Mouse (Mus musculus) embryonic facial prominence, embryonic 15.5 days (tissue): ENCODE results near the gene Slc28a1. TPM values are rescaled to one million over a fixed set of nuclear protein-coding genes. Genes with fewer than 3 reads are reported as not detected.
A peak's percentile ranks its signal among the peaks of the same experiment; 100 is the strongest.
"Not testable (repeated sequence)": the region's sequence is repeated elsewhere in the genome, so short reads cannot be mapped to it uniquely, and the experiment has no call there.

Experiments used
- ATAC-seq: fragments of 200-750 bp; cut with Nextera tagmentation; 2 replicates; pipeline ENCODE4 v1.8.0; 2017; ENCODE audit warnings: low read depth, moderate TSS enrichment; ENCODE audit not compliant: insufficient number of reproducible peaks, low FRiP score, low TSS enrichment
- H3K27ac ChIP-seq: fragments of 300-500 bp; sonication (generic); replicated peaks from 2 replicates; pipeline ENCODE4 v1.5.1; 2015; ENCODE audit warnings: mild to moderate bottlenecking, inconsistent platforms
- H3K27me3 ChIP-seq: fragments of 300-500 bp; sonication (generic); 2 replicates; pipeline ENCODE4 v1.6.1; 2015; ENCODE audit warnings: inconsistent platforms
- H3K36me3 ChIP-seq: fragments of 300-500 bp; sonication (generic); 2 replicates; pipeline ENCODE4 v1.6.1; 2015; ENCODE audit warnings: mild to moderate bottlenecking, inconsistent platforms
- H3K4me1 ChIP-seq: fragments of 300-500 bp; sonication (generic); 2 replicates; pipeline ENCODE4 v1.6.1; 2015; ENCODE audit warnings: inconsistent platforms
- H3K4me2 ChIP-seq: fragments of 300-500 bp; sonication (generic); replicated peaks from 2 replicates; pipeline ENCODE4 v1.6.1; 2015; ENCODE audit warnings: mild to moderate bottlenecking, inconsistent platforms
- H3K4me3 ChIP-seq: fragments of 300-500 bp; sonication (generic); replicated peaks from 2 replicates; pipeline ENCODE4 v1.5.1; 2015; ENCODE audit warnings: mild to moderate bottlenecking, inconsistent platforms
- H3K9ac ChIP-seq: fragments of 300-500 bp; sonication (generic); 2 replicates; pipeline ENCODE4 v1.6.1; 2015; ENCODE audit warnings: inconsistent platforms
- H3K9me3 ChIP-seq: fragments of 300-500 bp; sonication (generic); replicated peaks from 2 replicates; pipeline ENCODE4 v1.6.1; 2016; ENCODE audit warnings: inconsistent platforms
- whole genome bisulfite sequencing: fragments of 180-500 bp; shearing (Covaris S2); methylation state at CpG from one replicate; pipeline ENCODE4 v1.1.7; 2015; 5-methylcytosine and 5-hydroxymethylcytosine counted together
- polyA plus RNA-seq: library from polyadenylated mRNA; unstranded; fragments of >200 nt; fragmentation: Nextera tagmentation; extraction: Ambion mirVana; gene quantifications from 2 replicates; pipeline ENCODE4 v1.2.1, GENCODE M21; 2015

The Slc28a1 gene
- polyA plus RNA-seq, 1 experiment from 2014 or later: not detected

DNA sequence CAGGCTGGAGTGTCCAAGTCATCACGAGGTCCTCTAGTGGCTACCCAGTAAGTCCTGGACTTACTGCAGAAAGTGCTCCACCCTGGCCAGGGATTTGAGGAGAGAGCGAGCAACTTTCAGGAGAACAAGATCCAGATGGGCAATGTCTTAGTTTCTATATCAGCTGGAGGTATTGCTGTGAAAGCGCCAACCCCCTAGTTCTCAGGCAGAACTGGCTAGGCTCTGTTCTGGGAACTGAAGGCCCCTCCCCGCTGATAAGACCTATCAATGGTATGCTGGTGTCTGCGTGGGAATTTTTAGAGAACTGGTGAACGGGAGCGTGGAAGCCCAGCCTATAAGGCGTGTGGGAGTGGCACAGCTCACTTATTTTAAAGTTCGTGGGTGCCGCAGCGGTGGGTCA is 35.2 kb downstream of the Slc28a1 start:
- no peak for ATAC-seq
- Histone ChIP-seq H3K9me3 (no peaks in the 10 kb centered on the region), H3K36me3 (no peaks in the 10 kb centered on the region), H3K27ac (no peak overlapping the region), H3K4me1 (no peaks in the 10 kb centered on the region), H3K9ac (no peak overlapping the region), H3K4me2 (no peak overlapping the region), H3K27me3 (no peaks in the 10 kb centered on the region), H3K4me3 (no peak overlapping the region)
- 87% methylated on average over 11 of the region's 11 CpGs for WGBS

DNA sequence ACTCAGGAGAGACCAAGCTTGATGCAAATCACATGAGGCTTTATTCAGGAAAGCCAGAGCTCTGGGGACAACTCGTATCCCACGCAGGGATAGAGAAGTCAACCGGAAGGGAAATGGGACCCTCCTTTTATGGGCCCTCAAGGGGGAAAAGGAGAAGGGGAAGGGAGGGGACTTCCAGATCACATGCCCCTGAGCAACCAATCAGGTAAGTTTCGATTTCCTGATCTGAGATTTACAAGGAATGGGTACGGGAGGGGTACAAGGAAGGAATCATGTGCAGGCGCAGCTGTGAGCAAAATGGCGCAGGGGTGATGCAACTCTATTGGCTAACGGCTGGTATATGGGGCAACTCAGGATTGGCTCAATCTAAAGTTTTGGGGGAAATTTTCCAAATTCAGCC is 36.6 kb downstream of the Slc28a1 start:
- ATAC-seq: no peak

DNA sequence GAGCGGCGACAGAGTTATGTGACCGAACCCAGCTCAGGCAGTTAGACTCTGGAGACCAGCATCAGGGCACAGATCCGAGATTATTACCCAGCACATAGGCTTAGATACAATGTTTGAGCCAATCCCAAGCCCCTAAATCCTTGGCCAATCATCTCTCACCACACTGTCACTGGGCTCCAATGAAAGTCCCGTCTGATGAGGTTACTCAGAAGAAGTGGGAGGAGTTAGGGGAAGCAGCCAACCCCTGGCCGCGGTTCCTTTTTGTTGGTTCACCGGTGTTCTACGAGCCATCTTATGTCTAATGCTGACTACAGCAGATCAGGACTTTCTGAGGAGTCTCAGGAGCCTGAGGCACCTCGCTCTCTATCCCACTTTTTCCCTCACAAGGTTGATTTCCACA is 37.7 kb downstream of the Slc28a1 start:
- H3K4me1 ChIP-seq: no peaks in the 10 kb centered on the region
- H3K27ac ChIP-seq: no peak overlapping the region
- H3K9ac ChIP-seq: no peak overlapping the region
- no peak for ATAC-seq
- no peak overlapping the region for H3K4me2 ChIP-seq
- no peak overlapping the region for H3K4me3 ChIP-seq
- 93% methylated on average over 10 of the region's 10 CpGs for WGBS
- H3K36me3 ChIP-seq: no peaks in the 10 kb centered on the region
- no peaks in the 10 kb centered on the region for H3K27me3 ChIP-seq
- H3K9me3 ChIP-seq: no peaks in the 10 kb centered on the region

More for the DNA sequence above, 36.6 kb downstream of the Slc28a1 start:
- Histone ChIP-seq H3K27ac (no peak overlapping the region), H3K4me1 (no peaks in the 10 kb centered on the region), H3K9me3 (no peaks in the 10 kb centered on the region), H3K9ac (no peak overlapping the region), H3K4me2 (no peak overlapping the region), H3K4me3 (no peak overlapping the region), H3K36me3 (no peaks in the 10 kb centered on the region), H3K27me3 (no peaks in the 10 kb centered on the region)
- 95% methylated on average over 8 of the region's 8 CpGs for whole genome bisulfite sequencing

DNA sequence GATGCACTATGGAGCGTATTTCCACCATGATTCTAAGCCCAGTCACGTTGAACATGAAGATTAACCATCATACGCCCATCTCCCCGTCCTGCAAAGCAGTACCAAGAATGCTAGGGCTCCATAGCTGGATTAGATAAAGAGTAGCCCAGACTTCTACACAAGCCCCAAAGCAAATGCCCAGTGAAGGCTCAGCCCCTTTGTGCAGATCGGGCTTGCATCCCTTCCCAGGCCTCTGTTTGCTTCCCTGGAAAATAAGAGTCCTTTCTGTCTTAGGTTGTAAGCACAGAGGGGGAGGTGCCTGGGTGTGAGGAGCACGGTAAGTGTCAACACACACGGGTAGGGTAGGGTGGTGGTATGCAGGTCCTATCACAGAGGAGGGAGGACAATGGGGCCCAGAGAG is 38.2 kb downstream of the Slc28a1 start:
- Histone ChIP-seq H3K4me3 (no peak overlapping the region), H3K36me3 (no peaks in the 10 kb centered on the region), H3K9ac (no peak overlapping the region), H3K4me1 (no peaks in the 10 kb centered on the region), H3K27me3 (no peaks in the 10 kb centered on the region), H3K4me2 (no peak overlapping the region), H3K9me3 (no peaks in the 10 kb centered on the region), H3K27ac (no peak overlapping the region)
- 79% methylated on average over 7 of the region's 7 CpGs for WGBS
- no peak for ATAC-seq

DNA sequence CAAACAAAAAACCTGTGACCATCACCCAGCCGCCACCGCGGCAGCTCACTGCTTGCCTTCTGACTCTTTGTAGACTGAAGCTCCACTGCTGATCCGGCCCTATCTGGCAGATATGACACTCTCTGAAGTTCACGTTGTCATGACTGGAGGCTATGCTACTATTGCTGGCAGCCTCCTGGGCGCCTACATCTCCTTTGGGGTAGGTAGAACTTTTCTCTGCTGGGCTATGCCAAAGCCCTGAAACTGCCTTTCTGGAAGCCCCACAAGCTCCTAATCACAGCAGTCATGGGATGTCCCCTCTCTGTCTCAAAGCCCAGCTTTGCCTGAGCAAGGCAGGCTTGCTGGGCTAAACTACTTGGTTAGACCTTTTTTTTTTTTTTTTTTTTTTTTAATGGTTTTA is 38.7 kb downstream of the Slc28a1 start:
- Histone ChIP-seq H3K27ac (no peak overlapping the region), H3K27me3 (no peaks in the 10 kb centered on the region), H3K4me1 (no peaks in the 10 kb centered on the region), H3K36me3 (no peaks in the 10 kb centered on the region), H3K4me3 (no peak overlapping the region), H3K4me2 (no peak overlapping the region), H3K9ac (no peak overlapping the region), H3K9me3 (no peaks in the 10 kb centered on the region)
- 81% methylated on average over 6 of the region's 6 CpGs for WGBS
- ATAC-seq: no peak

DNA sequence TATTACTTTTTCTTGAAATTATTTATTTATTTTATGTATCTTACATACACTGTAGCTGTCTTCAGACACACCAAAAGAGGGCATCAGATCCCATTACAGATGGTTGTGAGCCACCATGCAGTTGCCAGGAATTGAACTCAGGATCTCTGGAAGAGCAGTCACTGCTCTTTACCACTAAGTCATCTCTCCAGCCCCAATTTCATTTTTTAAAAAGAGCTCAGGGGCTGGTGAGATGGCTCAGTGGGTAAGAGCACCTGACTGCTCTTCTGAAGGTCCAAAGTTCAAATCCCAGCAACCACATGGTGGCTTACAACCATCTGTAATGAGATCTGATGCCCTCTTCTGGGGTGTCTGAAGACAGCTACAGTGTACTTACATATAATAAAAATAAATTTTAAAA is 39.6 kb downstream of the Slc28a1 start:
- not testable (repeated sequence) for H3K9ac ChIP-seq, H3K4me1 ChIP-seq, ATAC-seq, H3K4me2 ChIP-seq, H3K27ac ChIP-seq, H3K36me3 ChIP-seq, H3K9me3 ChIP-seq, H3K27me3 ChIP-seq, H3K4me3 ChIP-seq

DNA sequence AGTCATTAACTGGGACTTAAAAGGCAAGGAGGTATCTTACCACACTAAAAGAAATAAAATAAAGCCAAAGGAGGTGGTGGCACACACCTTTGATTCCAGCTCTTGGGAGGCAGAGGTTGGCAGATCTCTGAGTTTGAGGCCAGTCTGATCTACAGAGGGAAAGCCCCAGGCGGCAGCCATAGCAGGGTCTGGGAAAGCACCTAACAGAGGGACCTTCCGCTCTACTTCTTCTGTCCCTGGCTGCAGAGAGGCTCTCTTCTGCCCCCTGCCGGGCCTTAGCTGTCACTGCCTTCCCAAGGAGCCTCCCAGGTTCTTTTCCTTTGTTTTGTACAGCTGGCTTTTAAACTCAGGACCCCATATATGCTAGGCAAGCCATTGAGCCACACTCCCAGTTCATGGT is 40.4 kb downstream of the Slc28a1 start:
- WGBS: 0% methylated on average over 3 of the region's 3 CpGs
- no peaks in the 10 kb centered on the region for H3K9me3 ChIP-seq
- no peak for ATAC-seq
- H3K36me3 ChIP-seq: no peaks in the 10 kb centered on the region
- no peak overlapping the region for H3K27ac ChIP-seq
- no peak overlapping the region for H3K4me2 ChIP-seq
- no peak overlapping the region for H3K4me3 ChIP-seq
- H3K9ac ChIP-seq: no peak overlapping the region
- H3K4me1 ChIP-seq: no peaks in the 10 kb centered on the region
- no peaks in the 10 kb centered on the region for H3K27me3 ChIP-seq

DNA sequence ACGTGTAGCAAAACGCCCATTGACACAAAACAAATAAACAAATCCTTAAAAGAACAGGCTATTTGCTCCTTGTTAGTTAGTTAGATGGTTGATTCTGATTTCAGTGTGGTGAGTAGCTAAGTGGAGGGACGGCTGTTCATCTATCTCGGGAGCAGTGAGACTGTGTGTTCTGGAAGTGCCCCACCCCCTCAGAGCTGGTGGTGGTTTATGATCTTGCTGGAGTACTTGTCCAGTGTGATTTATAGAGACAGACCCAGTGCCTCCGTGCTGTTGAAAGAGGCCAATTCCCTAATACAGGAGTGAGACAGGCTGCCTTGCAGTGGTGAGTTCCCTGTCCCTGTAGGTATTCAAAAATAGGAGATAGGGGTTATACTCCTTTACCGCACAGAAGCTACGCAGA is 44.3 kb downstream of the Slc28a1 start:
- Histone ChIP-seq H3K4me3 (no peak overlapping the region), H3K36me3 (no peaks in the 10 kb centered on the region), H3K27ac (no peak overlapping the region), H3K9ac (no peak overlapping the region), H3K4me1 (no peaks in the 10 kb centered on the region), H3K9me3 (no peaks in the 10 kb centered on the region), H3K27me3 (no peaks in the 10 kb centered on the region), H3K4me2 (no peak overlapping the region)
- 69% methylated on average over 7 of the region's 7 CpGs for WGBS
- ATAC-seq: no peak

DNA sequence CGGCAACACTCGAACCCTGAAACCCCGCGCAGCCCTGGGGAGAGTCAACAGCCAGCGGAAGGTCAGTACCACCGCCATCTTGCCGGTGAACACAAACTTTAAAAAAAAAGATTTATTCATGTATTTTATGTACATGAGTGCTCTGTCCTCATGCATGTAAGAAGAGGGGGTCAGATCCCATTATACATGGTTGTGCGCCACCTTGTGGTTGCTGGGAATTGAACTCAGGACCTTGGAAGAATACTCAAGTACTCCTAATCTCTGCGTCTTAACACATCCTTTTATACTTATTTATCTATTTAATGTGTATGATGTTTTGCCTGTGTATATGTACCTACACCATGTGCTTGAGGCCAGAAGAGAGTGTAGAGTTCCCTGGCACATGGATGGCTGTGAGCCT is 47.1 kb downstream of the Slc28a1 start:
- H3K27me3 ChIP-seq: no peaks in the 10 kb centered on the region
- 75% methylated on average over 9 of the region's 9 CpGs for WGBS
- H3K4me1 ChIP-seq: no peaks in the 10 kb centered on the region
- H3K4me3 ChIP-seq: no peak overlapping the region
- no peaks in the 10 kb centered on the region for H3K9me3 ChIP-seq
- no peak for ATAC-seq
- no peak overlapping the region for H3K9ac ChIP-seq
- no peaks in the 10 kb centered on the region for H3K36me3 ChIP-seq
- H3K4me2 ChIP-seq: no peak overlapping the region
- H3K27ac ChIP-seq: no peak overlapping the region

DNA sequence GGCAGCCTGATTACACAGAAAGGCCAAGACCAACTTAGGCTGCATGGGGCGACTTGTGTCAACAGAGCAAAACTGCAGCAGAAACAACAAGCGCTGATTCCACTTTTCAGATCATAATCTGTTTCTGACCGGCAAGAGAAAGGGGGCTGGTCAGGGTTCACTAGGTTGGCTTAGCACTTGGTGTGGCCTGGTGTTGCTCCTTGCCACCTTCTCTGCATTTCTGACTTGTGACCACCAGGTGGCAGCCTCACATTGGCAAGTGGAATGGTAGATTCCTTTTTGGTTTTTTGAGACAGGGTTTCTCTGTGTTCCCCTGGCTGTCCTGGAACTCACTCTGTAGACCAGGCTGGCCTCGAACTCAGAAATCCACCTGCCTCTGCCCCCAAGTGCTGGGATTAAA is 47.7 kb downstream of the Slc28a1 start:
- no peak for ATAC-seq
- no peak overlapping the region for H3K4me3 ChIP-seq
- no peaks in the 10 kb centered on the region for H3K36me3 ChIP-seq
- no peak overlapping the region for H3K9ac ChIP-seq
- no peaks in the 10 kb centered on the region for H3K4me1 ChIP-seq
- H3K9me3 ChIP-seq: no peaks in the 10 kb centered on the region
- H3K4me2 ChIP-seq: no peak overlapping the region
- WGBS: 32% methylated on average over 4 of the region's 4 CpGs
- H3K27me3 ChIP-seq: no peaks in the 10 kb centered on the region
- H3K27ac ChIP-seq: no peak overlapping the region

DNA sequence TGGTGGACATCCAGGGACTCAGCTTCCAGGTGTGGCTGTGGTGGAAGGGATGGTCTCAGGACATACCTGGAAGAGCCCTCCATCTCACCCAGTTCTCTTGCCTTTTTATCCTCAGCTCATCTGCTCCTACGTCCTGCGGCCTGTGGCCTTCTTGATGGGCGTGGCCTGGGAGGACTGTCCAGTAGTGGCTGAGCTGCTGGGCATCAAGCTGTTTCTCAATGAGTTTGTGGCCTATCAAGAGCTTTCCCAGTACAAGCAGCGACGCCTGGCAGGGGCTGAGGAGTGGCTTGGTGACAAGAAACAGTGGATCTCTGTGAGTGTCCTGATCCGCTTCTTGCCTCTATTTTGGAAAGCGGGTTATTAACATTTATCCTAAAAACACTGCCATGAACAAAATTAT is 49.8 kb downstream of the Slc28a1 start:
- no peak overlapping the region for H3K9ac ChIP-seq
- no peaks in the 10 kb centered on the region for H3K36me3 ChIP-seq
- H3K27ac ChIP-seq: no peak overlapping the region
- ATAC-seq: no peak
- no peaks in the 10 kb centered on the region for H3K27me3 ChIP-seq
- 71% methylated on average over 7 of the region's 7 CpGs for WGBS
- no peak overlapping the region for H3K4me3 ChIP-seq
- no peaks in the 10 kb centered on the region for H3K9me3 ChIP-seq
- no peaks in the 10 kb centered on the region for H3K4me1 ChIP-seq
- no peak overlapping the region for H3K4me2 ChIP-seq

DNA sequence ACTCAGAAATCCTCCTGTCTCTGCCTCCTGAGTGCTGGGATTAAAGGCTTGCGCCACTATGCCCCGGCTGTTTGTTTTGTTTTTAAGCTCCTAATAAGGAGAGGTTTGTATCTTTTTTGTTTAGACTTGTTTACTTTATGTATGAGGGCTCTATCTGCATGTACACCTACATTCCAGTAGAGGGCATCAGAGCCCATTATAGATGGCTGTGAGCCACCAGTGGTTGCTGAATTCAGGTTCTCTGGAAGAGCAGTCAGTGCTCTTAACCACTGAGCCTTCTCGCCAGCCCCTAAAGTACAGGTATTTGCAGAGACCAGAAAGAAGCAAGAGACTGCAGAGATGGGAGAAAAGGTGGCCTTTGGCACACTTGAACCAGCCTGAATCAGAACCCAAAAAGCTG is 52.5 kb downstream of the Slc28a1 start:
- Histone ChIP-seq H3K4me2 (no peak overlapping the region), H3K9ac (no peak overlapping the region), H3K27ac (no peak overlapping the region), H3K27me3 (no peaks in the 10 kb centered on the region), H3K36me3 (no peaks in the 10 kb centered on the region), H3K4me1 (no peaks in the 10 kb centered on the region), H3K4me3 (no peak overlapping the region), H3K9me3 (no peaks in the 10 kb centered on the region)
- peak; percentile 57; the same call in 1 of the 2 replicates for ATAC-seq
- 31% methylated on average over 3 of the region's 3 CpGs for WGBS
